Mouse (Mus musculus): ENCODE results near the gene Usp15. TPM values are rescaled to one million over a fixed set of nuclear protein-coding genes. Genes with fewer than 3 reads are reported as not detected.
"Not testable (repeated sequence)": the region's sequence is repeated elsewhere in the genome, so short reads cannot be mapped to it uniquely, and the experiment has no call there.

Gene Usp15
- polyA plus RNA-seq (2015; fragmentation: Nextera tagmentation; extraction: Ambion mirVana) = 66.4 and 68.7 TPM in 2 replicates

DNA sequence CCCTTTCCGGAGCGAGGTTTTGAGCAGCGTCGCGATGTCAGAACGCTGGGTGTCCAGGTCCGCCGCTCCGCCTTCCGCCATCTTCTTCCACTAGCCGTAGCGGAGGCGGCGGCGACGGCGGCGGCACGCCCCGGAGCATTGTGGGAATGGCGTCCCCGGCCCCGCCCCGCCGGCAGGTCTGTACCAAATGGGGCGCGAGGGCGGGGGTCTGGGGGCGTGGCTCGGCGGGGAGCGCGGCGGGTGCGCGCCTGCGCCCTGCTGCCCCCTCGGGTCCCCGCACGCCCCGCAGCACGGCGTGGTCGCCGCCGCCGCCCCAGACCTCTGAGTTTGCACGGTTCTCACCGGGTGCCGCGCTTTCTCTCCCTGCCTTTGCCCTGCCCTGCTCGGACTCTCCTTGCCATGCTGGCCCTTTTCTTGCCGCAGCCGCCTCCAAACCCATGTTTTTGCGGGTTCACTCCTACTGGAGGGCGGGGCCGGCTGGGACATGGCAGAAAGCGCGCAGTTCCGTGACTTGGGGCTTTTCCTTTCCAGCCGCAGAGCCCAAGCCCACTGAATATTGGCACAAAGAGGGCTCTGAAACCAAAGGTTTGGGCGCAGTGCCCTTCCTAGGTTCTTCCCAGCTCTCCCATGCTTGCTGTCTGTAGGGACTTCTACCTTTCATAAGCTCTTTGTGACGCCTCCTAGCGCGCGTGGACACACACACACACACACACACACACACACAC lies at the start of gene Usp15:
Usp15 (minus strand) TSS at position 161 of the 725 bp plus-strand sequence.
- Histone ChIP-seq H3K27me3 (ENCODE audit: control insufficient read depth, insufficient read depth, low read depth, low read length) (no peaks in the 10 kb centered on the region), H3K27ac (ENCODE audit: low read length) (peak within 1 kb of the TSS; percentile 85), H3K36me3 (ENCODE audit: control insufficient read depth, insufficient read depth, low read length) (no peaks in the 10 kb centered on the region), H3K4me3 (ENCODE audit: low read length) (peak within 1 kb of the TSS; percentile 96), H3K4me2 (ENCODE audit: low read depth, low read length) (peak within 1 kb of the TSS; percentile 74), H3K4me1 (replicated peaks; ENCODE audit: control insufficient read depth, insufficient read depth, low read length) (peaks cover 3% of the 10 kb centered on the region; the same call in 1 of the 2 replicates), H3K9ac (ENCODE audit: low read length) (peak within 1 kb of the TSS; percentile 91), H3K9me3 (ENCODE audit: control insufficient read depth, low read length) (no peaks in the 10 kb centered on the region)
- under 1% methylated on average over 47 of the region's 66 CpGs for WGBS
- peak; percentile 95 for ATAC-seq (ENCODE audit: low read depth)

DNA sequence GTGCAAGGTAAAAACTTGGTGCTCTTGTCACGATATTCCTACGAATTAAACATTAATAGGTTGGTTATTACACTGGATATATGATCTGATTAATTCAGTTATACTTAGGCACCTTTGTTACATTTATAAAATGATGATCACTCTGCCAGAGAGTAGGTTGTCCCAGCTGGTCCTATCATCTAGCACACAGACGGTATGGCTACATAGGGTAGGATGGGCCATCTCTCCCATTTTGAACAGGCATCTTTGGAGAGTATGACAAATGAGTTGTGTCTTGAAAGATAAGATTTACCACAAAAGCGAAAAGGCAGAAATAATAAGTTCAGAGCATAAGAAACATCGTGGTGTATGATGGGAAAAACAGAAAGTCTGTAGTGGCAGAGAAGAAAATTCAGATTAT lies 32.6 kb upstream of the Usp15 start:
- no peak overlapping the region for H3K4me3 ChIP-seq (ENCODE audit: low read length)
- H3K36me3 ChIP-seq (ENCODE audit: control insufficient read depth, insufficient read depth, low read length) = no peaks in the 10 kb centered on the region
- ATAC-seq (ENCODE audit: low read depth) = no peak
- H3K9me3 ChIP-seq (ENCODE audit: control insufficient read depth, low read length) = no peaks in the 10 kb centered on the region
- no peak overlapping the region for H3K27ac ChIP-seq (ENCODE audit: low read length)
- H3K4me2 ChIP-seq (ENCODE audit: low read depth, low read length) = no peak overlapping the region
- no peaks in the 10 kb centered on the region for H3K4me1 ChIP-seq (replicated peaks; ENCODE audit: control insufficient read depth, insufficient read depth, low read length)
- H3K9ac ChIP-seq (ENCODE audit: low read length) = no peak overlapping the region
- 82% methylated on average over 5 of the region's 5 CpGs for WGBS
- no peaks in the 10 kb centered on the region for H3K27me3 ChIP-seq (ENCODE audit: control insufficient read depth, insufficient read depth, low read depth, low read length)

DNA sequence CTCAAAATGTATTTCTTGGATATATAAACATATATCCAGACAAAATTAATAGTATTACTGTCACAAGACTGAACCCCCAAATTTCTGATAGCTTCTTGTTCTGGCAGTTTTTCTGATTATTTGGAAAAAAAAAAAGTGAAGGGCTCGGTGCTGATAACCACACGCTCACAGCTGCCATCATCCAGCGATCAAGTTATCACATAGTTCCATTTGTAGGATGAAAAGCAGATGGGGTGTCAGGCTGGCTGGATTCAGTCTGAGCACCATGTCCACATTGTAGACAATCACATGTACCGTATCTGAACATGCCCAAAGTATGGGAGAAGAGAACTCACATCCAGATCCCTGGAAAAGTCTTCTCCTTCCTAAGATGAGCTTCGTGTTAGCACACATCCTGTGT lies 26.0 kb upstream of the Usp15 start:
- H3K27me3 ChIP-seq (ENCODE audit: control insufficient read depth, insufficient read depth, low read depth, low read length) = no peaks in the 10 kb centered on the region
- H3K36me3 ChIP-seq (ENCODE audit: control insufficient read depth, insufficient read depth, low read length) = no peaks in the 10 kb centered on the region
- H3K4me2 ChIP-seq (ENCODE audit: low read depth, low read length) = no peak overlapping the region
- no peaks in the 10 kb centered on the region for H3K9me3 ChIP-seq (ENCODE audit: control insufficient read depth, low read length)
- H3K4me3 ChIP-seq (ENCODE audit: low read length) = no peak overlapping the region
- H3K4me1 ChIP-seq (replicated peaks; ENCODE audit: control insufficient read depth, insufficient read depth, low read length) = no peaks in the 10 kb centered on the region
- H3K27ac ChIP-seq (ENCODE audit: low read length) = no peak overlapping the region
- H3K9ac ChIP-seq (ENCODE audit: low read length) = no peak overlapping the region
- 77% methylated on average over 5 of the region's 5 CpGs for WGBS
- ATAC-seq (ENCODE audit: low read depth) = no peak

DNA sequence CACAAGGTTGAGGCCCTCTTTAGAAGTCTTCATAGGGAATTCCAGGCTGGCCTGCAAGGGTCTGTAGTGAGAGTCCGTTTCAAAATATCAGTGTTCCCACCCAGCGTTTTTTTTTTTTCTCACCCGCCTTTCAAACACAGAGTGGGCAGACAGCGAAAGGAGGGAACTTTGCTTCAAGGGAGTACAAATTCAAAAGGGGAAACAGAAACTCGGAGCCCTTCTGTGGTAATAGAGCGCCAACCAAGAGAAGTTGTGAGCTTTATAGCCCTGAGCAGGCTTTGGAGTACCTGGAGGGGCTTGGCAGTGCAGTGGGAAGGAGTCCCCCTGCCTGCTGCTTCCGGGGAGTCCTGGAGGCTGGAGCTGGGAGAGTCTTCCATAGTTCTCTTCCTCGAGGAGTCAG lies 12.7 kb upstream of the Usp15 start:
- no peak for ATAC-seq (ENCODE audit: low read depth)
- H3K9me3 ChIP-seq (ENCODE audit: control insufficient read depth, low read length) = no peaks in the 10 kb centered on the region
- no peaks in the 10 kb centered on the region for H3K4me1 ChIP-seq (replicated peaks; ENCODE audit: control insufficient read depth, insufficient read depth, low read length)
- H3K27me3 ChIP-seq (ENCODE audit: control insufficient read depth, insufficient read depth, low read depth, low read length) = no peaks in the 10 kb centered on the region
- no peak overlapping the region for H3K4me3 ChIP-seq (ENCODE audit: low read length)
- WGBS = 66% methylated on average over 8 of the region's 8 CpGs
- H3K27ac ChIP-seq (ENCODE audit: low read length) = no peak overlapping the region
- no peak overlapping the region for H3K4me2 ChIP-seq (ENCODE audit: low read depth, low read length)
- H3K9ac ChIP-seq (ENCODE audit: low read length) = no peak overlapping the region
- H3K36me3 ChIP-seq (ENCODE audit: control insufficient read depth, insufficient read depth, low read length) = no peaks in the 10 kb centered on the region

DNA sequence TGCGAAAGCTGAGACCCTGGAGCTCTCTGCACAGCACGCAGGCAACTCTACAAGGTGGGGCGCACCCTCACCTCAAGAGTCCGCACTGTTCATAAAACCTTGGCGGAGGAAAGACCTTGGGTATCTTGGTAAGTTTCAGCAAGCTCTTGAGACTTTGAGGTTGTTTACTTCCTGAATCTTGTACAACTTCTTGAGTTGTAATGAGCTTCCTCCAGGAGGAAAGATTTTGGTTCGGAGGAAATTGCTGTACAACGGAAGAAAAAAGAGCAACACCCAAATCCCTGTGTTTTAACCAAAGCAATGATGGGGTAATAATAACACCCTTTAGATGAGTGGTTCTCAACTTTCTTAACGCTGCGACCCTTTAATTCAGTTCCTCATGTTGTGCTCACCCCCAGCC lies 11.5 kb upstream of the Usp15 start:
- WGBS = 81% methylated on average over 9 of the region's 9 CpGs
- ATAC-seq (ENCODE audit: low read depth) = no peak
- H3K9me3 ChIP-seq (ENCODE audit: control insufficient read depth, low read length) = no peaks in the 10 kb centered on the region
- no peak overlapping the region for H3K4me2 ChIP-seq (ENCODE audit: low read depth, low read length)
- H3K4me1 ChIP-seq (replicated peaks; ENCODE audit: control insufficient read depth, insufficient read depth, low read length) = no peaks in the 10 kb centered on the region
- no peak overlapping the region for H3K9ac ChIP-seq (ENCODE audit: low read length)
- H3K36me3 ChIP-seq (ENCODE audit: control insufficient read depth, insufficient read depth, low read length) = no peaks in the 10 kb centered on the region
- no peak overlapping the region for H3K27ac ChIP-seq (ENCODE audit: low read length)
- H3K27me3 ChIP-seq (ENCODE audit: control insufficient read depth, insufficient read depth, low read depth, low read length) = no peaks in the 10 kb centered on the region
- no peak overlapping the region for H3K4me3 ChIP-seq (ENCODE audit: low read length)

DNA sequence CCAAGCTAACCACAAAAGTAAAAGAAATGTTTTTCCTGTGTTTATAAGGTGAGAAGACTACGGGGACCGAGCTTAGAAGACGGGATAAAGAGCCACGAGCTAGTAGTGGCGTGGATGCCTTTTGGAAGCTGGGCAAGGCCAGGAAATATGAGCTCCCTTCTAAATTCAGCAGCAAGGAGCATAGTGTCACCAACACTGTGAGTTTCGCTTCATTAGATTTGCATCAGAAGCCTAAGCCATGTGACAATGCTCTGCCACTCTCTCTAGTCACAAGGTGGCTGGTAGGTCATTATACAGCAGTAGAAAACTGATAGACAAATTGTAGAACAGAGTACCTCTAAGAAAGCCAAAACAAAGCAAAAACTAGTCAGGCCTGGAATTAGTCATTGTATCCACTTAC lies 9.3 kb upstream of the Usp15 start:
- H3K4me1 ChIP-seq (replicated peaks; ENCODE audit: control insufficient read depth, insufficient read depth, low read length) = no peaks in the 10 kb centered on the region
- H3K9me3 ChIP-seq (ENCODE audit: control insufficient read depth, low read length) = no peaks in the 10 kb centered on the region
- no peak overlapping the region for H3K9ac ChIP-seq (ENCODE audit: low read length)
- H3K27ac ChIP-seq (ENCODE audit: low read length) = no peak overlapping the region
- H3K4me2 ChIP-seq (ENCODE audit: low read depth, low read length) = no peak overlapping the region
- WGBS = 90% methylated on average over 6 of the region's 6 CpGs
- ATAC-seq (ENCODE audit: low read depth) = no peak
- H3K36me3 ChIP-seq (ENCODE audit: control insufficient read depth, insufficient read depth, low read length) = no peaks in the 10 kb centered on the region
- no peak overlapping the region for H3K4me3 ChIP-seq (ENCODE audit: low read length)
- no peaks in the 10 kb centered on the region for H3K27me3 ChIP-seq (ENCODE audit: control insufficient read depth, insufficient read depth, low read depth, low read length)

DNA sequence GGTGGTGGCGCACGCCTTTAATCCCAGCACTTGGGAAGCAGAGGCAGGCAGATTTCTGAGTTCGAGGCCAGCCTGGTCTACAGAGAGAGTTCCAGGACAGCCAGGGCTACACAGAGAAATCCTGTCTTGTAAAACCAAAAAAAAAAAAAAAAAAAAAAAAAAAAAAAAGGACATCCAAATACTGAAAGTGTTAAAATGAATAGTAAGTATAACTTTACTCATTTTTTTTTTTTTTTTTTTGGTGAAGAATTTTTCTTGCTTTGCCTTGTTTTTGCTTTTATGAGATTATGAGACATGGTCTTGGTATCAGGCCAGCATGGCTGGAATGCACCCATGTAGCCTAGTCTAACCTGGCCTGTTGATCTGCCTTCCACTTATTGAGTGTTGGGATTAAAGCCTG lies 8.6 kb upstream of the Usp15 start:
- not testable (repeated sequence) for H3K4me1 ChIP-seq (replicated peaks; ENCODE audit: control insufficient read depth, insufficient read depth, low read length); H3K9ac ChIP-seq (ENCODE audit: low read length); H3K4me3 ChIP-seq (ENCODE audit: low read length); H3K36me3 ChIP-seq (ENCODE audit: control insufficient read depth, insufficient read depth, low read length); H3K27ac ChIP-seq (ENCODE audit: low read length); ATAC-seq (ENCODE audit: low read depth); H3K4me2 ChIP-seq (ENCODE audit: low read depth, low read length); H3K27me3 ChIP-seq (ENCODE audit: control insufficient read depth, insufficient read depth, low read depth, low read length); H3K9me3 ChIP-seq (ENCODE audit: control insufficient read depth, low read length)
- 91% methylated on average over 3 of the region's 3 CpGs for WGBS

DNA sequence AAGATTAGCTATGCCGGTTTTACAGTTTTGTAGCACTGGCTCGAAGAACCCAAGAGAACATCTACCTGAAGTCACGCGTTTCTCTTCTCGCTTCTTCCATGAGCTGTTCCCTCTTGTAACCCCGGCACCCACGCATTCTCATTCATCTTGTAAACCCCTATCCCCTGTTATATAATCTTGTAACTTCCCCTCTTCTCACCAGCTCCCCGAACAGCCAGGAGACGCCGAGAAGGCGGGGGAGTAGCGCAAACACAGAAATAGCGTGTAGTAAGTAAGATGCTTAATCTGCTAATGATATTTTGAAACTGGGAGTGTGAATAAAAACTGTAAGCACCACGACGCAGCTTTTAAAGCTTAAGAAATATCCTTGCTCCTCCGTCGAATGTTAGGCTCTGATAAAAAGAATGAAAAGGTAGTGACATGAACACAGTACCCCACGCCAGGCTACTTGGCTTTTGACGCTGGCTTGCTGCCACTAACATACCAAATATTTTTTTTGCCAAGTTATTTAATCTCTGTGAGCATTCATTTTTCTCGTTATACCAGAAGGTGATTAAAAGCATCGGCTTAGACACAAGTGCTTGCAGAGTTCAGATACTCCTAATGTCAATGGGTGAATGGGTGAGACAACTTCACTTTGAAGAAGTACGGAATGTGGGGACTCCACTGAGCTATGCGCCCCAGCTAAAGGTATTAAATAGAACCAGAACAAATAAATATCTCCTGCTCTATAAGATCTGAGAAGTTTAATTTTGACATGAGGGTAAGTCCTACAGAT lies 5.4 kb upstream of the Usp15 start:
- H3K9ac ChIP-seq (ENCODE audit: low read length) = no peak overlapping the region
- no peak overlapping the region for H3K4me2 ChIP-seq (ENCODE audit: low read depth, low read length)
- H3K36me3 ChIP-seq (ENCODE audit: control insufficient read depth, insufficient read depth, low read length) = no peaks in the 10 kb centered on the region
- H3K27me3 ChIP-seq (ENCODE audit: control insufficient read depth, insufficient read depth, low read depth, low read length) = no peaks in the 10 kb centered on the region
- no peak overlapping the region for H3K27ac ChIP-seq (ENCODE audit: low read length)
- ATAC-seq (ENCODE audit: low read depth) = no peak
- no peak overlapping the region for H3K4me3 ChIP-seq (ENCODE audit: low read length)
- 68% methylated on average over 23 of the region's 23 CpGs for WGBS
- H3K4me1 ChIP-seq (replicated peaks; ENCODE audit: control insufficient read depth, insufficient read depth, low read length) = no peaks in the 10 kb centered on the region
- no peaks in the 10 kb centered on the region for H3K9me3 ChIP-seq (ENCODE audit: control insufficient read depth, low read length)

DNA sequence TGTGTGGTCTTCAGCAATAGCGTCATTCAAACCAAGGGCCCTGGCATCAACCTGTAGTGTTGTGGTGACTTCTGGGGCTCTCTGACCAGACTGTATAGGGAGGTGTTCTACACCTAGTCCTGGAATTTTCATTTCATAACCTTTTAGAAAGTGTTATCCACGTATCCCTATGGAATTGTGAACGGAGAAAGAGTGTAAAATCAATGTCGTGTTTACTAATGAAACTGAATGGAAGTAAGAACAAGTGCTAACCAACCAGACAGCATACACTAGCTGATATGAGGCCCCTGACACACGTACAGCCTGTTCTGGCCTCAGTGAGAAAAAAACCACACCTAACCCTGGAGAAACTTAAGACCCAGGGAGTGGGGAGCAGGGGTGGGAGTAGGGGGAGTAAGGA lies 4.6 kb upstream of the Usp15 start:
- no peaks in the 10 kb centered on the region for H3K36me3 ChIP-seq (ENCODE audit: control insufficient read depth, insufficient read depth, low read length)
- no peak overlapping the region for H3K27ac ChIP-seq (ENCODE audit: low read length)
- H3K9me3 ChIP-seq (ENCODE audit: control insufficient read depth, low read length) = no peaks in the 10 kb centered on the region
- H3K4me1 ChIP-seq (replicated peaks; ENCODE audit: control insufficient read depth, insufficient read depth, low read length) = no peaks in the 10 kb centered on the region
- H3K9ac ChIP-seq (ENCODE audit: low read length) = no peak overlapping the region
- WGBS = 87% methylated on average over 5 of the region's 5 CpGs
- no peak overlapping the region for H3K4me2 ChIP-seq (ENCODE audit: low read depth, low read length)
- no peaks in the 10 kb centered on the region for H3K27me3 ChIP-seq (ENCODE audit: control insufficient read depth, insufficient read depth, low read depth, low read length)
- ATAC-seq (ENCODE audit: low read depth) = no peak
- no peak overlapping the region for H3K4me3 ChIP-seq (ENCODE audit: low read length)

All from lung, embryonic 16.5 days (tissue).